Mouse (Mus musculus) forebrain, postnatal 0 days (tissue): ENCODE measurements at regions not wholly inside any gene's neighbourhood (a gene's known extent, or its start where the extent isn't known, plus 50 kb on each side); places are given as distances from the start of the nearest gene placed in this dataset.

Experiments
- ATAC-seq: fragments of 200-750 bp; cut with Nextera tagmentation; 2 replicates; pipeline ENCODE4 v1.8.0; 2017; ENCODE audit warnings: mild to moderate bottlenecking, moderate library complexity
- DNase-seq: peaks from one replicate; pipeline ENCODE4 v3.0.0-alpha.2; 2015
- H3K27ac ChIP-seq: fragments of 300-500 bp; sonication (generic); 2 replicates; pipeline ENCODE4 v1.5.1; 2014; ENCODE audit warnings: low read depth, mild to moderate bottlenecking, antibody characterized with exemption, low read length, moderate library complexity, mixed read lengths
- H3K27me3 ChIP-seq: fragments of 300-500 bp; sonication (generic); 2 replicates; pipeline ENCODE4 v1.6.1; 2014; ENCODE audit warnings: mild to moderate bottlenecking, low read length, mixed read lengths; ENCODE audit not compliant: insufficient read depth
- H3K36me3 ChIP-seq: fragments of 300-500 bp; sonication (generic); 2 replicates; pipeline ENCODE4 v1.6.1; 2014; ENCODE audit warnings: mild to moderate bottlenecking, moderate library complexity; ENCODE audit not compliant: insufficient read depth
- H3K4me1 ChIP-seq: fragments of 300-500 bp; sonication (generic); 2 replicates; pipeline ENCODE4 v1.6.1; 2014; ENCODE audit warnings: antibody characterized with exemption; ENCODE audit not compliant: insufficient read depth
- H3K4me2 ChIP-seq: fragments of 300-500 bp; sonication (generic); 2 replicates; pipeline ENCODE4 v1.6.1; 2014; ENCODE audit warnings: low read depth, mild to moderate bottlenecking, moderate library complexity
- H3K4me3 ChIP-seq: fragments of 300-500 bp; sonication (generic); 2 replicates; pipeline ENCODE4 v1.5.1; 2014; ENCODE audit warnings: low read depth, low read length, mixed read lengths
- H3K9ac ChIP-seq: fragments of 300-500 bp; sonication (generic); 2 replicates; pipeline ENCODE4 v1.6.1; 2014; ENCODE audit warnings: mild to moderate bottlenecking
- H3K9me3 ChIP-seq: fragments of 300-500 bp; sonication (generic); 2 replicates; pipeline ENCODE4 v1.6.1; 2016; ENCODE audit warnings: low read length
- CTCF ChIP-seq: sonication (generic); IDR thresholded peaks from 2 replicates; pipeline ENCODE4 v1.5.1; 2016; ENCODE audit warnings: antibody characterized with exemption, control low read depth, low read depth
- WGBS: fragments of 180-500 bp; shearing (Covaris S2); extraction: QIAGEN DNeasy Blood & Tissue Kit; methylation state at CpG from one replicate; pipeline ENCODE4 v1.1.7; 2014; 5-methylcytosine and 5-hydroxymethylcytosine counted together

GRCm38 (mm10) chr5:69756360-69756759, 164.2 kb upstream of the Gnpda2 start:
- Histone ChIP-seq H3K9ac (no peak overlapping the region), H3K4me1 (no peaks in the 10 kb centered on the region), H3K9me3 (no peaks in the 10 kb centered on the region), H3K27me3 (no peaks in the 10 kb centered on the region), H3K4me2 (no peak overlapping the region), H3K36me3 (no peaks in the 10 kb centered on the region), H3K4me3 (no peak overlapping the region), H3K27ac (no peak overlapping the region)
- TF ChIP-seq CTCF, result no peak
- 0 out of 2 replicates have a peak, but pooled peaks have one; percentile 47 for ATAC-seq
- DNase-seq, result peak; percentile 7
- WGBS, result 17% methylated on average over 1 of the region's 1 CpGs

GRCm38 (mm10) chr5:69740511-69740910, 148.4 kb upstream of the Gnpda2 start:
- DNase-seq (peak; percentile 36), ATAC-seq (peak; percentile 25; the same call in 1 of the 2 replicates)
- H3K36me3 ChIP-seq, result no peaks in the 10 kb centered on the region

GRCm38 (mm10) chr5:69721351-69722006, 129.3 kb upstream of the Gnpda2 start:
- H3K4me1 ChIP-seq, result no peaks in the 10 kb centered on the region
- 81% methylated on average over 5 of the region's 5 CpGs for WGBS
- TF ChIP-seq CTCF, result no peak
- no peak overlapping the region for H3K27ac ChIP-seq
- no peak overlapping the region for H3K9ac ChIP-seq
- no peak overlapping the region for H3K4me3 ChIP-seq
- no peaks in the 10 kb centered on the region for H3K27me3 ChIP-seq
- H3K4me2 ChIP-seq, result no peak overlapping the region
- ATAC-seq, result no peak
- no peaks in the 10 kb centered on the region for H3K36me3 ChIP-seq
- no peak for DNase-seq
- no peaks in the 10 kb centered on the region for H3K9me3 ChIP-seq

More at GRCm38 (mm10) chr5:69740511-69740910, 148.4 kb upstream of the Gnpda2 start:
- Histone ChIP-seq H3K27me3 (no peaks in the 10 kb centered on the region), H3K9me3 (no peaks in the 10 kb centered on the region), H3K9ac (no peak overlapping the region), H3K27ac (no peak overlapping the region), H3K4me3 (no peak overlapping the region), H3K4me2 (no peak overlapping the region), H3K4me1 (no peaks in the 10 kb centered on the region)
- no peak for TF ChIP-seq CTCF
- 55% methylated on average over 1 of the region's 1 CpGs for WGBS

GRCm38 (mm10) chr5:69716087-69716486, 123.9 kb upstream of the Gnpda2 start:
- no peak overlapping the region for H3K9ac ChIP-seq
- no peak overlapping the region for H3K27ac ChIP-seq
- no peak for TF ChIP-seq CTCF
- DNase-seq, result no peak
- 42% methylated on average over 2 of the region's 2 CpGs for WGBS
- H3K36me3 ChIP-seq, result no peaks in the 10 kb centered on the region
- H3K4me3 ChIP-seq, result no peak overlapping the region
- H3K4me1 ChIP-seq, result no peaks in the 10 kb centered on the region
- no peaks in the 10 kb centered on the region for H3K9me3 ChIP-seq
- no peaks in the 10 kb centered on the region for H3K27me3 ChIP-seq
- ATAC-seq, result no peak
- H3K4me2 ChIP-seq, result no peak overlapping the region

- Histone ChIP-seq H3K27me3 (no peaks in the 10 kb centered on the region), H3K4me2 (no peak overlapping the region), H3K4me1 (peaks cover 9% of the 10 kb centered on the region; the same call in 1 of the 2 replicates), H3K9ac (no peak overlapping the region), H3K4me3 (no peak overlapping the region), H3K36me3 (no peaks in the 10 kb centered on the region), H3K9me3 (no peaks in the 10 kb centered on the region), H3K27ac (no peak overlapping the region)
- no peak for TF ChIP-seq CTCF
- DNase-seq (no peak), ATAC-seq (peak; percentile 23; the same call in 1 of the 2 replicates)
- WGBS, result 20% methylated on average over 2 of the region's 2 CpGs
Measured at GRCm38 (mm10) chr5:69707099-69707498, 115.0 kb upstream of the Gnpda2 start.

- H3K27ac ChIP-seq, result peak overlapping the region; percentile 21; the same call in 1 of the 2 replicates
- 30% methylated on average over 4 of the region's 4 CpGs for WGBS
- no peak overlapping the region for H3K4me3 ChIP-seq
- no peak overlapping the region for H3K4me2 ChIP-seq
- ATAC-seq (no peak), DNase-seq (peak; percentile 13)
- H3K9me3 ChIP-seq, result no peaks in the 10 kb centered on the region
- H3K9ac ChIP-seq, result no peak overlapping the region
- peaks cover 9% of the 10 kb centered on the region; the same call in 1 of the 2 replicates for H3K4me1 ChIP-seq
- H3K27me3 ChIP-seq, result no peaks in the 10 kb centered on the region
- no peaks in the 10 kb centered on the region for H3K36me3 ChIP-seq
- TF ChIP-seq CTCF, result no peak
Measured at GRCm38 (mm10) chr5:69705168-69705532, 113.0 kb upstream of the Gnpda2 start.

GRCm38 (mm10) chr5:69704261-69705167, 112.4 kb upstream of the Gnpda2 start:
- Histone ChIP-seq H3K9ac (no peak overlapping the region), H3K36me3 (no peaks in the 10 kb centered on the region), H3K27me3 (no peaks in the 10 kb centered on the region), H3K4me1 (peaks cover 9% of the 10 kb centered on the region; the same call in 1 of the 2 replicates), H3K4me2 (no peak overlapping the region), H3K27ac (no peak overlapping the region), H3K9me3 (no peaks in the 10 kb centered on the region), H3K4me3 (no peak overlapping the region)
- DNase-seq (peak; percentile 83), ATAC-seq (peak; percentile 73)
- peak; percentile 93 for TF ChIP-seq CTCF
- WGBS, result 52% methylated on average over 2 of the region's 2 CpGs
